Mouse (Mus musculus): Measurements from ENCODE around the gene Dab1.

GRCm38 (mm10) chr4:103953652-103954220, 334.6 kb downstream of the Dab1 start:
- TF ChIP-seq CTCF (IDR thresholded peaks at IDR 0.05; ENCODE audit: low read depth, low read length) (no peak), POLR2A (IDR thresholded peaks at IDR 0.05; ENCODE audit: extremely low read depth, insufficient read depth, low read length) (no peak)
